Mouse (Mus musculus) gastrocnemius, adult 2 months (tissue): ENCODE data around the gene AF067063. TPM values are rescaled to one million over a fixed set of nuclear protein-coding genes. Genes with fewer than 3 reads are reported as not detected.
A peak's percentile ranks its signal among the peaks of the same experiment; 100 is the strongest.

Source experiments
- DNase-seq: peaks from one replicate; pipeline ENCODE4 v3.0.0; 2022
- H3K27ac ChIP-seq: fragments of 200-600 bp; 2 replicates; pipeline ENCODE4 v1.8.1; 2022; ENCODE audit warnings: mild to moderate bottlenecking
- H3K4me3 ChIP-seq: fragments of 200-600 bp; 2 replicates; pipeline ENCODE4 v1.8.1; 2022; ENCODE audit warnings: mild to moderate bottlenecking, moderate library complexity
- CTCF ChIP-seq: fragments of 200-600 bp; IDR thresholded peaks from 2 replicates; pipeline ENCODE4 v1.8.1; 2022; ENCODE audit warnings: antibody characterized with exemption, mild to moderate bottlenecking, moderate library complexity
- intact Hi-C: fragments of 180-260 bp; cut with DNase I; formaldehyde crosslinking; loops from one replicate; pipeline ENCODE4 v1.15.1; 2025
- total RNA-seq, 2 experiments: library from RNA; stranded (reverse); gene quantifications; 2 replicates each; pipeline ENCODE4 v1.2.3; 2021

AF067063 gene
- total RNA-seq, 2 experiments from 2014 or later, result not detected

DNA sequence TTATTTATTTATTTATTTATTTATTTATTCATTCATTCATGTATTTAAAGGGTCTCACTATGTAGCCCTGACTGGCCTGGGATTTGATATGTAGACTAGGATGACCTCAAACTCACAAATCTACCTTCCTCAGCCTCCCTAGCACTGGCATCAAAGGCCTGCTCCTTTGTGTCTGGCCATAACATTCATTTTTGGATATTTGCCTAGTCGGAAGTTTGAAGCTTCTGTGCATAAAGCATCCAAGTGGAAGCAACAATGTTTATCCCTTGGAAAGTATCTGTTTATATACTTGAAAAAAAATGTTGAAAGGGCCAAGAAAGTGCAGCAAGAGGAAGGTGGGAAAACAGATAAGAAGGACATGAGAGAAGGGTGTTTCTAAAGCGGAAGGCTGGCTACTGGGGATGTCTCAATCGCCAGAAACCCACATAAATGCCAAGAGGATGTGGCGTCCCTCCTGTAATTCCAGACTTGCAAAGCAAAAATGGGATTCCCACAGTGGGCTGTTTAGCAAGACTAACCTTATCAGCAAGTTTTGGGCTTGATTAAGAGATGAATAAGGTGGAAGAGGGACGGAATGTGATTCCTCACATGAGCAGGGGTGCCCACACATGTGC lies 37.1 kb downstream of the AF067063 start:
- Histone ChIP-seq H3K27ac (no peak overlapping the region), H3K4me3 (no peak overlapping the region)
- DNase-seq, result no peak
- intact Hi-C loops, result loop anchor here (5.0 kb wide), 1 partner anchor 36 kb away; the partner anchor contains the start of gene Nim1k
- no peak for TF ChIP-seq CTCF

- TF ChIP-seq CTCF, result no peak
- Histone ChIP-seq H3K27ac (peak overlapping the region; percentile 99), H3K4me3 (peak overlapping the region; percentile 96)
- no peak for DNase-seq
- intact Hi-C loops, result loop anchor here (2.0 to 5.0 kb wide), 2 partner anchors 34 to 101 kb away; partner anchors contain the start of genes Hmgcs1 and Nim1k
Measured at GRCm38 (mm10) chr13:119791580-119792135, 38.4 kb downstream of the AF067063 start.

- intact Hi-C loops, result loop anchor here (2.0 to 5.0 kb wide), 2 partner anchors 34 to 100 kb away; partner anchors contain the start of genes Hmgcs1 and Nim1k
Measured at GRCm38 (mm10) chr13:119790761-119791579, 39.0 kb downstream of the AF067063 start, which contains the start of gene Zfp131. TSS of gene Zfp131 (minus strand) at chr13:119790889.

DNA sequence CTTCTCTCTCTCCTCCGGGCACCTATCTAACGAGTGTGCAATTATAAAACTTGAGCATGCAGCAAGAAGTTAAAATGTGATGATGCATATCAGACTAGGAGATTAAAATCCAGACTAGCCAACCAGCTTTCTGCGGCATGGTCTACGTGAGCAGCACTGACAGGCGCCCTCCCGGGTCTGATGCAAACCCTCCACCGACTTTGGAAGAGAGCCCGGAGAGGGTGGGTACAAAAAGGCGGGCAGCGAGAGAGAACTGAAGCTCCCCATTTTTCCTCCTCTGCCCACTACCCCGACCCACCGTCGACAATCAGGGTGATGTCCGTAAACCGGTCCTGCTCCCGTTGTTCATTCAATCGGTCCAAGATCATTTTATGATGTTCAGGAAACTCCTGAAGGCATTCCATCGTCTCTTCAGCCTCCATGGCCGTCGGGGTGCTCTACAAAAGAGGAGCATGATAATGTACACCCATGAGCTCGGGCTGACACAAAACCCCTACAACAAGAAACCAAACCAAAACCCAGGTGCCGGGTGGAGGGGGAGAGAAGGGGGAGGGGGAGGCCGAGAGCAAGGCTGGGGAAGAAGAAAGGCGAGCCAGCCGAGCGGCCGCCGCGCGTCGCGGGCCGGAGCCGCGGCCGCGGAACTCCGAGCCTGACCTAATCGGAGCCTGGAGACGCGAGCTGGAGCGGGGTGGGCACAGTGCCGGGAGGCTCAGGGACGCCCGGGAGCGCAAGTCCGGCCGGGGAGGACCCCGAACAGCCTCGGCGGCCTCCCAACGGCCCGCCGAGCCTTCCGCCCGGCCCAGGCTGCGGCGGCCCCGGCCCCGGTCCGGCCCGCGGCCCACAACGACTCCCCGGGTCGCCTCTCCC lies 39.9 kb downstream of the AF067063 start:
- intact Hi-C loops, result loop anchor here (2.0 to 5.0 kb wide), 2 partner anchors 33 to 99 kb away; partner anchors contain the start of genes Hmgcs1 and Nim1k
- DNase-seq, result peak; percentile 89
- H3K4me3 ChIP-seq, result peak overlapping the region; percentile 96
- no peak for TF ChIP-seq CTCF
- H3K27ac ChIP-seq, result peak overlapping the region; percentile 99

More at GRCm38 (mm10) chr13:119790761-119791579, 39.0 kb downstream of the AF067063 start, which contains the start of gene Zfp131:
- Histone ChIP-seq H3K27ac (peak within 1 kb of the TSS; percentile 99), H3K4me3 (peak within 1 kb of the TSS; percentile 96)
- TF ChIP-seq CTCF, result no peak
- peak; percentile 98 for DNase-seq

- intact Hi-C loops, result no loop called here
- no peak for TF ChIP-seq CTCF
- DNase-seq, result no peak
- H3K4me3 ChIP-seq, result no peak overlapping the region
- H3K27ac ChIP-seq, result no peak overlapping the region
Measured at GRCm38 (mm10) chr13:119783581-119783980, 46.4 kb downstream of the AF067063 start.

Other genes with a start within 250 kb of the AF067063 start
- 1 to 10 TPM in 1 of 2 experiments, under 1 TPM in 1; 0.61 to 1.9 TPM for gene Ccl28, start 206.4 kb downstream of the AF067063 start, total RNA-seq
- gene Hmgcs1, start 139.8 kb downstream of the AF067063 start, total RNA-seq, result 10 to 100 TPM; 23.6 to 31.9 TPM
- gene Nim1k, start 74.3 kb downstream of the AF067063 start, total RNA-seq, result 1 to 10 TPM in 1 of 2 experiments, under 1 TPM in 1; 0.82 to 1.6 TPM
- 10 to 100 TPM; 22.2 to 24.1 TPM for gene Zfp131, start 39.3 kb downstream of the AF067063 start, total RNA-seq
- not detected for gene D13Ertd608e, start 5.8 kb upstream of the AF067063 start, total RNA-seq
- not detected for gene Tcstv1, start 64.6 kb upstream of the AF067063 start, total RNA-seq
- gene Gm21761, start 99.1 kb upstream of the AF067063 start, total RNA-seq, result not detected
- not detected for gene B020031M17Rik, start 120.6 kb upstream of the AF067063 start, total RNA-seq
- gene Gm36079, start 196.8 kb upstream of the AF067063 start, total RNA-seq, result not detected
- under 1 TPM; 0.13 to 0.22 TPM for gene Gm21188, start 222.0 kb upstream of the AF067063 start, total RNA-seq